Mouse (Mus musculus) limb, embryonic 10.5 days (tissue): ENCODE results near the gene Lrwd1. TPM values are rescaled to one million over a fixed set of nuclear protein-coding genes. Genes with fewer than 3 reads are reported as not detected.
"Not testable (repeated sequence)": the region's sequence is repeated elsewhere in the genome, so short reads cannot be mapped to it uniquely, and the experiment has no call there.

Source experiments
- DNase-seq: peaks from one replicate; pipeline ENCODE4 v3.0.0-alpha.2; 2017; ENCODE audit warnings: low spot score
- H3K27ac ChIP-seq: fragments of 300-500 bp; sonication (generic); 2 replicates; pipeline ENCODE4 v1.5.1; 2016; ENCODE audit warnings: mild to moderate bottlenecking
- H3K27me3 ChIP-seq: fragments of 300-500 bp; sonication (generic); 2 replicates; pipeline ENCODE4 v1.6.1; 2016; ENCODE audit warnings: low read depth, mild to moderate bottlenecking; ENCODE audit not compliant: poor library complexity, severe bottlenecking
- H3K36me3 ChIP-seq: fragments of 300-500 bp; sonication (generic); 2 replicates; pipeline ENCODE4 v1.6.1; 2016; ENCODE audit warnings: mild to moderate bottlenecking, moderate library complexity
- H3K4me1 ChIP-seq: fragments of 300-500 bp; sonication (generic); 2 replicates; pipeline ENCODE4 v1.6.1; 2016
- H3K4me3 ChIP-seq: fragments of 300-500 bp; sonication (generic); 2 replicates; pipeline ENCODE4 v1.5.1; 2016; ENCODE audit warnings: mild to moderate bottlenecking, moderate library complexity
- H3K9me3 ChIP-seq: fragments of 300-500 bp; sonication (generic); replicated peaks from 2 replicates; pipeline ENCODE4 v1.6.1; 2016; ENCODE audit warnings: mild to moderate bottlenecking
- WGBS: fragments of 180-500 bp; shearing (Covaris S2); methylation state at CpG from one replicate; pipeline ENCODE4 v1.1.7; 2016; 5-methylcytosine and 5-hydroxymethylcytosine counted together
- polyA plus RNA-seq: library from polyadenylated mRNA; unstranded; fragments of >200 nt; fragmentation: Nextera tagmentation; extraction: Ambion mirVana; gene quantifications from 2 replicates; pipeline ENCODE4 v1.2.1, GENCODE M21; 2016

The Lrwd1 gene
- polyA plus RNA-seq, 1 experiment from 2014 or later = 62.4 TPM

DNA sequence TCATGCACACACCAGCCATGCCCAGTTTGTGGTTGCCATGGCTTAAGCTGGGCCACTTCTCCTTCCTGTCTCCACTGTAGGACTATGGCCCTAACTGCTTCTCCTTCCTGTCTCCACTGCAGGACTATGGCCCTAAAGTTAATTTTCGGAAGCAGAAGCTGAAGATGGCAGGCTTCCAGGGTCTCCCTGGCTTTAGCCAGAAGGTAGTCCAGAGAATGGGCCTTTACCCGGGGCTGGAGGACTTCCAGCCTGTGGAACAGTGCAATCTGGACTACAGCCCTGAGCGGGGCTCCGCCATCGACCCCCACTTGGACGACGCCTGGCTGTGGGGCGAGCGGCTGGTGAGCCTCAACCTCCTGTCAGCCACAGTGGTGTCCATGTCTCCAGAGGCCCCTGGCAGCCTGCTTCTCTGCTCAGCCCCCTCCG, 4.2 kb upstream of the Lrwd1 start:
- 93% methylated on average over 10 of the region's 10 CpGs for WGBS
- Histone ChIP-seq H3K9me3 (no peaks in the 10 kb centered on the region), H3K27me3 (no peaks in the 10 kb centered on the region), H3K4me3 (no peak overlapping the region), H3K36me3 (peaks cover 45% of the 10 kb centered on the region), H3K27ac (no peak overlapping the region), H3K4me1 (peaks cover 15% of the 10 kb centered on the region)
- DNase-seq = no peak

DNA sequence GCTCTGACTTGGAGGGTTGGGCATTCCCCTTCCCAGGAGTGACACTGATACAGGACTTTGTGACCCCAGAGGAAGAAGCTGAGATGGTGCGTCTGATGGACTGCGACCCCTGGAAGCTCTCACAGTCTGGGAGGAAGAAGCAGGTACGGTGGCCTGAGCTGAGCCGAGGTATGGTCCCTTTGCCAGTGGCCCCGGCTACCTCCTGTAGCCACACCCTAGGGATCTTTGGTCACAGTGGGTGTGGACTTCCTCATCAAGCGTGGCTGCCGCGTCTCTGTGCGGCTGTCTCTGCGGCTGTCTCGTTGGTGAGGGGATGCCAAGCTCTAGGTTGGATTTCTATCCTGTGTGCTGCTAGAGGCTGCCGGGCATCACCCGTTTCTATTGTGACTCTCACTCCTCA, 3.5 kb upstream of the Lrwd1 start:
- no peaks in the 10 kb centered on the region for H3K27me3 ChIP-seq
- H3K4me3 ChIP-seq = no peak overlapping the region
- WGBS = 96% methylated on average over 13 of the region's 13 CpGs
- DNase-seq = no peak
- H3K9me3 ChIP-seq = no peaks in the 10 kb centered on the region
- no peak overlapping the region for H3K27ac ChIP-seq
- H3K36me3 ChIP-seq = peaks cover 46% of the 10 kb centered on the region
- H3K4me1 ChIP-seq = peaks cover 22% of the 10 kb centered on the region

DNA sequence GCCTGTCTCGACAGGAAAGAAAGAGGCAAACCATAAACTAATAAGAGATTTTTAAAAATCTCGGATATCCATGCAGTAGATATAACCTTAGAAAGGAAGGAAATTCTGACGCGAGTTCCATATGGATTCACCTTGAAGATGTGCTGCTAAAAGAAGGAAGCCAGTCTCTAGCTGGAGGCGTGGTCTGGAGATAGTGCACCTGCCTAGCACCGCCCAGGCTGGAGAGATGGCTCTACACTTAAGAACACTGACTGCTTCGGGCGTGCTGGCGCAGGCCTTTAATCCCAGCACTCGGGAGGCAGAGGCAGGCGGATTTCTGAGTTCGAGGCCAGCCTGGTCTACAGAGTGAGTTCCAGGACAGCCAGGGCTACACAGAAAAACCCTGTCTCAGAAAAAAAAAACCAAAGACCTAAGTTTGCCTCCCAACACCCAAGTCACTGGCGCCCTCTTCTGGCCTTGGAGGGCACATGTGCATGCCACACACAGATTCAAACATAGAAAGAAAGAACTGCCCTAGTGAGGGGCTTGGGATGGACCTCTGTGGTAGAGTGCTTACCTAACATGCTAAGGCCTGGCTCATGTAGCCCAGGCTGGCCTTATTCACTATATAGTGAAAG, 1.9 kb upstream of the Lrwd1 start:
- peak; percentile 47 for DNase-seq
- H3K27ac ChIP-seq = no peak overlapping the region
- WGBS = 73% methylated on average over 13 of the region's 13 CpGs
- no peaks in the 10 kb centered on the region for H3K27me3 ChIP-seq
- peaks cover 22% of the 10 kb centered on the region for H3K4me1 ChIP-seq
- no peak overlapping the region for H3K4me3 ChIP-seq
- peaks cover 62% of the 10 kb centered on the region for H3K36me3 ChIP-seq
- H3K9me3 ChIP-seq = no peaks in the 10 kb centered on the region

DNA sequence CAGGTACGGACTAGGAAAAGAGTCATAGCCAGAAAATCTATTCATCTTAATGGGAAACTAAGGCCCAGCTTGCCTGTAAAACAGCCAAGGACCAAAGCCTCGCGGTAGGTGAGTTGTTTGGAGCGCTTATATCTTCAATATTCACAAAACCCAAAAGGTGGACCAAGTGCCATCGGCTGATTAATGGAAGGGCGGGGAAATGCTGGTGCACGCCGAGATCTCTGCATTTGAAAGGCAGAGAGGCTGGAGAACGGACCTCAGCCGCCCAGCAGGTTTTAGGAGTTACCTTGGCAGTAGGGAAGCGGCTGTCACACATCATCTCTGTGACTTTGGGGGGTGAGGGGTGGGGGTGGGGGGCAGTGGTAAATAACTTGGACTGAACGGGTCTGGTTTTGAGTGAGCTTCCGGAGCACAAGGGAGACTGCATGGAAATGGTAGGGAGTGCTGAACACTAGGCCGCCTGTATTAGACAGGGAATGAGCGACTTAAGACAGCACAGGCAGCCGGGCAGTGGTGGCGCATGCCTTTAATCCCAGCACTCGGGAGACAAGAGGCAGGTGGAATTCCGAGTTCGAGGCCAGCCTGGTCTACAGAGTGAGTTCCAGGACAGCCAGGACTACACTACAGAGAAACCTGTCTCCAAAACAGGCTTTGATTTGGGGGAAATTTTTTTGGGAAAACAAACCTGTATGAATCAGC, 567 bp upstream of the Lrwd1 start:
- Histone ChIP-seq H3K27me3 (no peaks in the 10 kb centered on the region), H3K4me1 (peaks cover 22% of the 10 kb centered on the region), H3K9me3 (no peaks in the 10 kb centered on the region), H3K4me3 (peak overlapping the region; percentile 82), H3K27ac (peak overlapping the region; percentile 86), H3K36me3 (peaks cover 65% of the 10 kb centered on the region)
- WGBS = 11% methylated on average over 20 of the region's 20 CpGs
- no peak for DNase-seq

DNA sequence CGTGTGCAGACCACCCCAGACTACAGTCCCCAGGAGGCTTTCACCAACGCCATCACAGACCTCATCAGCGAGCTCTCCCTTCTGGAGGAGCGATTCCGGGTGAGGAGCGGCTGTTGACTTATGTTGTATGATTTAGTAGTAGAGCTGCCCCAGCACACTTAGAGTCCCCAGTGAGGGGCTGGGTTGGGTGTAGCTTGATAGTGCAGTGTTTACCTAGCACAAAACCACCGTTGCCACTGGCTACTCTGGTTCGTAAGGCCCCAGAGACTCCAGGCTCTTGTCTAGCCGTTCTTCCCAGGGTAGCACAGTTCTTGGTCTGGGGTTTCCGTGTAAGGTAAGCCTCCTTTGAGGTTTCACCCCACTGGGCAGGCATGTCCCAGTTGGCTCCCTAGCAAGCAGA, 13.7 kb downstream of the Lrwd1 start:
- 90% methylated on average over 10 of the region's 10 CpGs for WGBS
- H3K9me3 ChIP-seq = no peaks in the 10 kb centered on the region
- H3K27me3 ChIP-seq = no peaks in the 10 kb centered on the region
- no peak overlapping the region for H3K4me3 ChIP-seq
- no peak for DNase-seq
- H3K4me1 ChIP-seq = peaks cover 12% of the 10 kb centered on the region
- H3K27ac ChIP-seq = no peak overlapping the region
- peaks cover 87% of the 10 kb centered on the region for H3K36me3 ChIP-seq

DNA sequence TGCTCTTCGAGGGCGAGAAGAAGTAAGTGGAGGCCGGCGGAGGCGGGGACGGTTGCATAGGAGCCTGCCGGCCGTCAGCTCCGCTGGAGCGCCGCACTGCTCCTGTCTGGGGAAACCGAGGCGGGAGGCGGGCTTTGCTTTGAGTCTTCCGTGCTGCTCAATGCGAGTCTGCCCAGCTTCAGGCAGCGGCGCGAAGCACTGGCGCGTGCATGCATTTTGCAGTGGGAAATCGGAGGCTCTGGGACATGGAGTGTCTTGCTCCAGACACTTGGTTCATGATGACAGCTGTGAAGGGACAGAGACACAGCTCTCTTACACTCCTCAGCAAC, 19.1 kb downstream of the Lrwd1 start:
- Histone ChIP-seq H3K36me3 (peaks cover 40% of the 10 kb centered on the region), H3K9me3 (no peaks in the 10 kb centered on the region), H3K4me3 (peak overlapping the region; percentile 91), H3K27me3 (no peaks in the 10 kb centered on the region), H3K27ac (peak overlapping the region; percentile 88), H3K4me1 (peaks cover 23% of the 10 kb centered on the region)
- WGBS = under 1% methylated on average over 22 of the region's 22 CpGs
- no peak for DNase-seq

DNA sequence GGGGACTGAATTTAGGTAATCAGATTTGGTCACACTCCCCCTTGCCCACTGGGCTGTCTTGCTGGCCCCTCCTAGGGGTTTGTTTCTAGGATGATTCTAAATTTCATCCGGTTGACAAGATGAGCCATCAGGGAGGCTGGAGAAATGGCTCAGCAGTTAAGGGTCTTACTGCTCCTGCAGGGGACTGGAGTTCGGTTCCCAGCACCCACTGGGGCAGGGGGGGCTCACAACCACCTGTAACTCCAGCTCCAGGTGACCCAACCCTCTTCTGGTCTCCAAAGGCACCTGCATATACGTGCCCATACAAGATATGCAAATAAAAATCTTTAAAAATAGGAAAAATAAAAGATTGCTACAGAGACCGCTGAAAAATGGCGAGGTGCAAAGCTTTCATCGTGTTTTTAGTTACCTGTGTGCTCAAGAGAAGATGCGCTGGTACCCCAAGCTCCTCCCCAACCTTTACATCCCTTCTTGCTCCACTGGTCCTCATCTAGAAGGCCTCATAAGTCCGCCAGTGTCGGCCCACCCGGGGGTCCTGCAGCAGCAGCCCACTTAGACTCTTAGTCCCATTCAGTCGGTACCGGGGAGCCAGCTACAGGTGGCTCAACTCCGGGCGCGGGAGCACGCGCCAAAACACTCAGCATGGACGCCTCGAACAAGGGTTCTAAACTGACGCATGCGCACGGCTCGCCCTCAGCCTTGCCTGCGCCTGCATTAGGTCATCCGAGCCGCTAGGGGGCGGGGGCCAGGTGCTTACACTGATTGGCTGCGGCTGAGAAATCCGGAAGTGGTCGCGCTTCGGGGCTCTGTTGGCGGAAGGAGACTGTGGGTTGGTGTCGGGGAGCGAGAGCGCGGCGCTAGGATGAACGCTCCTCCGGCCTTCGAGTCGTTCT, 19.7 kb downstream of the Lrwd1 start, which contains the start of gene Polr2j:
Gene Polr2j (plus strand): TSS at position 741 of the 893 bp plus-strand sequence.
- peaks cover 34% of the 10 kb centered on the region for H3K36me3 ChIP-seq
- peak within 1 kb of the TSS; percentile 88 for H3K27ac ChIP-seq
- WGBS = 3% methylated on average over 42 of the region's 42 CpGs
- H3K27me3 ChIP-seq = no peaks in the 10 kb centered on the region
- H3K4me3 ChIP-seq = peak within 1 kb of the TSS; percentile 91
- peaks cover 23% of the 10 kb centered on the region for H3K4me1 ChIP-seq
- no peaks in the 10 kb centered on the region for H3K9me3 ChIP-seq
- DNase-seq = peak; percentile 100

DNA sequence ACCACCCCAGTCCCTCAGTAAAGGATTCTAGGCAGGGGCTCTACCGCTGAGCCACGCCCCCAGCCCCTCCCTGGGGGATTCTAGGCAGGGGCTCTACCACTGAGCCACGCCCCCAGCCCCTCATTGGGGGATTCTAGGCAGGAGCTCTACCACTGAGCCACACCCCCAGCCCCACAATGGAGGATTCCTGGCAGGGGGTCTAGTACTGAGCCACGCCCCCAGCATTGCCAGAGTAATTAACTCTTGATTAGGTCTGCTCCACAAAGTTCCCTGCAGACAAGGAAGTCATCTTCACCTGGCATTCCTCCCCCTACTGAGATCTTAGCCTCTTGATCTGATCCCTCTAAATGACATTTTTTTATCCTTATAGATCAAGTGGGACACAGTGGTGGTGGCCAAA, 22.3 kb downstream of the Lrwd1 start:
- 44% methylated on average over 4 of the region's 4 CpGs for WGBS
- not testable (repeated sequence) for H3K9me3 ChIP-seq

DNA sequence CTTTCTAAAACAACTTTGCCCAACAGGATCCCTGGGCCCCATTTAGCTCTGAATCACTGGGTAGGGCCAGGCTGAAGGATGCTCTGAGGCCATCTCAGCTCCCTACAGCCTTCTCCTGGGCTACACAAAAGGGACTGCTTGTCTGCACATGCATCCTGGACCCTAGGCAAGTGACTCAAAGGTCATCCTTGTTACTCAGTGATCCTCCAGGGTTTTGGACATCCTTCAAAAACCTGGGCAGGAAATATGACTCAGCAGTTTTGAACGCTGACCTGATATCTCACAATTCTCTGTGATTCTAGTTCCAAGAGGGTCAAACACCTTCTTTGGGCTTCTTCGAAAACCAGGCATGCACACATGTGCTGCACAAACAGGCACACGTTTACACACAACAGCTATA, 26.8 kb downstream of the Lrwd1 start:
- Histone ChIP-seq H3K27me3 (peaks cover 5% of the 10 kb centered on the region; the same call in 1 of the 2 replicates), H3K27ac (no peak overlapping the region), H3K4me3 (no peak overlapping the region), H3K36me3 (0 out of 2 replicates have a peak, but pooled peaks cover under 1% of the 10 kb centered on the region), H3K9me3 (no peaks in the 10 kb centered on the region), H3K4me1 (no peaks in the 10 kb centered on the region; the same call in 1 of the 2 replicates)
- DNase-seq = no peak
- WGBS = 87% methylated on average over 3 of the region's 3 CpGs

More for the DNA sequence above, 22.3 kb downstream of the Lrwd1 start:
- peaks cover 23% of the 10 kb centered on the region for H3K4me1 ChIP-seq
- H3K27ac ChIP-seq, DNase-seq, H3K27me3 ChIP-seq, H3K4me3 ChIP-seq, H3K36me3 ChIP-seq: not testable (repeated sequence)

DNA sequence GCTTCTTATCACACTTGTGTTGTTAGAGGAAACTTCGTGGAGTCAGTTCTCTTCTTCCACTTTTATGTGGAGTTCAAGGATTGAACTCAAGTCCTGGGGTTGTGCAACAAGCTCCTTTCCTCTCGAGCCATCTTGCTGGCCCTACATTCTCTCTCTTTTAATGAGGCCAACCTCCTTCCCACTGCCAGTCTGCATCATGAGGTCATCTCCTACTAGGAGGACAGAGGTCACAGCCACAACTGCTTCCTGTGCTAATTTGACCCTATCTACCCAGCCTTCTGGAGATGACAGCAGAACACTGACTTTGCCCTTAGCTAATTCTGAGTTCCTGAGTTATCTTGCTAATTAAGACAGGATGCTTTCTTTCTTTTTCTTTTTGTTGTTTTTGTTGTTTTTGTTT, 27.4 kb downstream of the Lrwd1 start:
- H3K27ac ChIP-seq = no peak overlapping the region
- 60% methylated on average over 2 of the region's 2 CpGs for WGBS
- H3K36me3 ChIP-seq = no peaks in the 10 kb centered on the region
- no peak for DNase-seq
- H3K4me1 ChIP-seq = no peaks in the 10 kb centered on the region; the same call in 1 of the 2 replicates
- no peaks in the 10 kb centered on the region for H3K9me3 ChIP-seq
- H3K4me3 ChIP-seq = no peak overlapping the region
- peaks cover 11% of the 10 kb centered on the region for H3K27me3 ChIP-seq

DNA sequence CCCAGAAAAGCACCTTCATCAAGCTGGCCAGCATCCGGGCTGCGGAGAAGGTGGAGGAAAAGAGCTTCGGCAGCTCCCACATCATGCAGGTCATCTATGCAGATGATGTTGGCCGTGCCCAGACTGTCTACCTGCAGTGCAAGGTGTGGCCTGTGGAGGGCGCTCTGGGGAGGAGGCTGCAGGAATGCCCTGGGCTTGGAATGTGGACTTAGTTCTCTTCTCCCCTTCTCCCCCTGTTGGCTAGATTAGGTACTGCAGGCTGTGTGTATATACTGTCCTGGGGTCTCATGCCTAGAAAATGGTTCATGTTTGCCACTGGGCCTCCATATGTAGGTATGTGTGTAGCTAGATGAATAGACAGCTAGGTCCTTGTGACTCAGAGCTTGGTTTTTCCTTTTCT, 31.4 kb downstream of the Lrwd1 start:
- H3K4me3 ChIP-seq = no peak overlapping the region
- peaks cover 15% of the 10 kb centered on the region for H3K4me1 ChIP-seq
- H3K36me3 ChIP-seq = no peaks in the 10 kb centered on the region
- no peak overlapping the region for H3K27ac ChIP-seq
- WGBS = 85% methylated on average over 5 of the region's 5 CpGs
- DNase-seq = no peak
- H3K27me3 ChIP-seq = peaks cover 35% of the 10 kb centered on the region
- H3K9me3 ChIP-seq = no peaks in the 10 kb centered on the region

DNA sequence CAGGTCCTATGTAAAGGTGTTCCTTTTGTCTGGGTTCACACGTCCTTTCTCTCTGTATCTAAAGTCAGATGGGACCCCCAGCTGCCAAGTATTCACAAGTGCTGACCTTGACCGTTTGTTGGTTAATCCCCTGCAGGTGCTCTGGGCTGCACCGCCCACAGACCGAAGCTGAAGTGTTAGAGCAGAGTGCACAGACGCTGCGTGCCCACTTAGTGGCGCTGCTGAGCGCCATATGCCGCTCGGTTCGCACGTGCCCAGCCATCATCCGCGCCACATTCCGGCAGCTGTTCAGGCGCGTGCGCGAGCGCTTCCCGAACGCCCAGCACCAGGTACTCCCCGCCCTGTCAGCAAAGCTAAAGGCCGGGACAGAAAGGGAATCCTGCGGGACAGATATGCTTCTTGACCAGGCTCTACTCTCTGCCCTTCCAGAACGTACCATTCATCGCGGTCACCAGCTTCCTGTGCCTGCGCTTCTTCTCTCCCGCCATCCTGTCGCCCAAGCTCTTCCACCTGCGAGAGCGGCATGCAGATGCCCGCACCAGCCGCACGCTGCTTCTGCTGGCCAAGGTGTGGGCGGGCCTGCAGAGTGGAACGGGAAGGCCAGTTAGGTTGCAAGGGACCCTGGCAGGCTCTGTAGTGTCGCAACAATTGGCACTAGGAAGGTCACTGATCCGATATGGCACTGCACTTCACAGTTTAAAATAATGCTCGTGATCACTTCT, 33.6 kb downstream of the Lrwd1 start:
- DNase-seq = peak; percentile 82
- Histone ChIP-seq H3K4me1 (peaks cover 15% of the 10 kb centered on the region), H3K27me3 (peaks cover 35% of the 10 kb centered on the region), H3K27ac (no peak overlapping the region), H3K9me3 (no peaks in the 10 kb centered on the region), H3K4me3 (peak overlapping the region; percentile 42), H3K36me3 (no peaks in the 10 kb centered on the region)
- 8% methylated on average over 41 of the region's 41 CpGs for WGBS
